Mouse (Mus musculus) liver, embryonic 14.5 days (tissue): ENCODE measurements around the gene Erf.

Experiments
- CTCF ChIP-seq: IDR thresholded peaks from 2 replicates; pipeline ENCODE4 v1.5.1; 2016; ENCODE audit warnings: antibody characterized with exemption, low read depth, control low read depth
- EP300 ChIP-seq: IDR thresholded peaks from 2 replicates; pipeline ENCODE4 v1.6.1; 2016; ENCODE audit warnings: antibody characterized with exemption, low read depth

GRCm38 (mm10) chr7:25209161-25209622 lies 41.4 kb downstream of the Erf start:
- no peak for TF ChIP-seq CTCF
- TF ChIP-seq EP300 = no peak
